Mouse (Mus musculus): ENCODE results near the gene Yrdc.

DNA sequence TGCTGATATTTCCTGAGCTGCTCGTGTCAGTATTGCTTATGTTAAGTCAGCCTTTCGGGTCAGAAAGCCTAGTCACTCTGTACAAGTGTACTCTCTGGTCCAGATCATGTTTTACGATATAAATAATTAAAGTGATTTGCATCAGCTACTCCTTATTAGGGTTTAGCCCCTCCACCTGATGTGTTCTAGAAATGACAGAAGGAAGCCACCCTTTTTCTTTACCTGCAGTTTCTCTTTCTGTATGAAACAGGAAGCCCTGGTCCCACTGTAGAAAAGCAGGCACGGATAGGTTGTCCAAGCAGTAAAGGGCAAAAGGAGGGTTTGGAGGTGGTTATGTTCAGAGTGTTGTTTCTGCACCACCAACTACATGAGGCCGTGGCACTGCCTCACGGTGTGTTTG is 47.1 kb upstream of the Yrdc start:
- TF ChIP-seq GATA1 (IDR thresholded peaks at IDR 0.05; ENCODE audit: borderline replicate concordance, low read length), result no peak
- no peak for TF ChIP-seq FLI1 (IDR thresholded peaks at IDR 0.05; ENCODE audit: low read length)

All from megakaryocyte, embryonic 14.5 days (primary cell).